Mouse (Mus musculus) gastrocnemius, postnatal 14 days (tissue): ENCODE measurements around the gene Paqr5. TPM values are rescaled to one million over a fixed set of nuclear protein-coding genes. Genes with fewer than 3 reads are reported as not detected.

ENCODE experiments used
- DNase-seq: peaks from one replicate; pipeline ENCODE4 v3.0.0; 2021; ENCODE audit warnings: mixed read lengths
- intact Hi-C: fragments of 180-260 bp; cut with DNase I; formaldehyde crosslinking; loops from one replicate; pipeline ENCODE4 v1.15.1; 2025; ENCODE audit warnings: low total_unique reads
- total RNA-seq, 2 experiments: library from RNA; stranded (reverse); gene quantifications; 2 replicates each; pipeline ENCODE4 v1.2.3; 2021

The Paqr5 gene
- total RNA-seq, 2 experiments from 2014 or later: 0.12 TPM; not detected in 1

GRCm38 (mm10) chr9:61915393-61916005 lies 111.2 kb downstream of the Paqr5 start:
- intact Hi-C loops: no loop called here
- DNase-seq: no peak

GRCm38 (mm10) chr9:61914917-61915300 lies 111.7 kb downstream of the Paqr5 start:
- intact Hi-C loops: no loop called here

GRCm38 (mm10) chr9:61914203-61914916 lies 112.3 kb downstream of the Paqr5 start, which contains the start of gene Rplp1:
TSS of gene Rplp1 (minus strand) at chr9:61914542.
- intact Hi-C loops: no loop called here
- DNase-seq: peak; percentile 96

More at GRCm38 (mm10) chr9:61914917-61915300, 111.7 kb downstream of the Paqr5 start:
- DNase-seq: no peak

- intact Hi-C loops: no loop called here
- DNase-seq: no peak
Observed at GRCm38 (mm10) chr9:61911300-61912128, 115.1 kb downstream of the Paqr5 start.

GRCm38 (mm10) chr9:61910526-61911256 lies 116.0 kb downstream of the Paqr5 start:
- intact Hi-C loops: no loop called here
- DNase-seq: peak; percentile 42

- intact Hi-C loops: no loop called here
- DNase-seq: no peak
Observed at GRCm38 (mm10) chr9:61909633-61910032, 117.0 kb downstream of the Paqr5 start.

- DNase-seq: no peak
- intact Hi-C loops: no loop called here
Observed at GRCm38 (mm10) chr9:61908832-61909407, 117.7 kb downstream of the Paqr5 start.

- intact Hi-C loops: no loop called here
- DNase-seq: no peak
Observed at GRCm38 (mm10) chr9:61908341-61908740, 118.3 kb downstream of the Paqr5 start.

GRCm38 (mm10) chr9:61907621-61908295 lies 118.9 kb downstream of the Paqr5 start:
- intact Hi-C loops: no loop called here

GRCm38 (mm10) chr9:61906912-61907311 lies 119.7 kb downstream of the Paqr5 start:
- no peak for DNase-seq
- intact Hi-C loops: no loop called here

More at GRCm38 (mm10) chr9:61907621-61908295, 118.9 kb downstream of the Paqr5 start:
- no peak for DNase-seq

GRCm38 (mm10) chr9:61905576-61905975 lies 121.1 kb downstream of the Paqr5 start:
- intact Hi-C loops: no loop called here
- DNase-seq: no peak

- intact Hi-C loops: no loop called here
- DNase-seq: no peak
Observed at GRCm38 (mm10) chr9:61904201-61904600, 122.5 kb downstream of the Paqr5 start.

Other genes with a start within 250 kb of the Paqr5 start
- 1,000 to 10,000 TPM; 1,466 to 1,621 TPM for gene Rplp1, start 112.3 kb downstream of the Paqr5 start, total RNA-seq
- gene Kif23, start 80.1 kb downstream of the Paqr5 start, total RNA-seq: 1 to 10 TPM; 7.4 to 8.7 TPM
- gene Glce, start 95.8 kb upstream of the Paqr5 start, total RNA-seq: 10 to 100 TPM; 12.8 to 13.2 TPM